Mouse (Mus musculus): ENCODE measurements around the gene Atf2. TPM values are rescaled to one million over a fixed set of nuclear protein-coding genes. Genes with fewer than 3 reads are reported as not detected.

Atf2 gene
- total RNA-seq, 4 experiments from 2014 or later: 127 to 177 (median 149) TPM

DNA sequence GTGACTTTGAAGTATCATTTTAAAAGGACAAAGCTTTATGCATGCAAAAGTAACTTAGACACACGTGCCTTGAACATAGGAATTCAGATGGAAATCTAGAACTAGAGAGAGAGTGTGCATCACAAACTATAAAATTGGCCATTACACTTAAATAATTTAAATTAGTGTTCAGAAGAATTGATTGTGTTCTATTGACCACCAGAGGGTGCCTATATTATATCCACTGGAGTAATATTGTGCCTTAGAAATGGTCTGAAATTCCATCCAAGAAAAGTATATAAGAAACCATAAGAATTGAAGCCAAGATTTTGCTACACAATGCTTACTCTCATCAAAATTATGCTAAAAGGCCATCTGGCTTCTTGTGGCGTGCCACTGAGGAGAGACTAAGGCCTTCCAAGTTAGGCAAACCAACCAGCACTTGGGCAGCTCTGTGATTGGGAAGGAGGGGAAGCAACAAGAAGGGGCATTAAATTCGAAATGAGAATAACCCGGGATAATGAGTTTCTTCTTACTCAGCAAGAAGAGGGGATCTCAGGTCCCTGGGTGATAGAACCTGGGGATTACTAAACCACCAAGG lies 113.3 kb downstream of the Atf2 start:
- DNase-seq (ENCODE audit: low spot score in 2 of 2): no peak

DNA sequence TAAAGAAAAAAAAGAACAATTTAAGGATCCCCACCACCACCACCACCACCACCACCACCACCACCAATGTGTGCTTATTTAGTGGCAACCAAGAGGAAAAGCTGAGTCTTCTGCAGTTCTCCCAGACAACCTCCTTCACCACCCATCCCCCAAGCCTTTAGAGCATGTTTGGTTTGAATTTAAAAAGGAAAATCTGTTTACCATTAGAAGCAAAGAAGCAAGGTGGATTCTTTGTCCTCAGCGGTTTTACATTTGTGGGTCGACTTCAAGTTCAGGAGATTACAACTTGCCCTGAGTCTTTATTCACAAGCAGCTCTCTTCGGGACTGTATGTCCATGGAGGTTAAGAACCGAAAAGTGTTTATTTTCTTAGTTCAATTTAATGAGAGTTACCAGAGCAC lies 115.5 kb downstream of the Atf2 start:
- DNase-seq (ENCODE audit: low spot score in 2 of 2): no peak

DNA sequence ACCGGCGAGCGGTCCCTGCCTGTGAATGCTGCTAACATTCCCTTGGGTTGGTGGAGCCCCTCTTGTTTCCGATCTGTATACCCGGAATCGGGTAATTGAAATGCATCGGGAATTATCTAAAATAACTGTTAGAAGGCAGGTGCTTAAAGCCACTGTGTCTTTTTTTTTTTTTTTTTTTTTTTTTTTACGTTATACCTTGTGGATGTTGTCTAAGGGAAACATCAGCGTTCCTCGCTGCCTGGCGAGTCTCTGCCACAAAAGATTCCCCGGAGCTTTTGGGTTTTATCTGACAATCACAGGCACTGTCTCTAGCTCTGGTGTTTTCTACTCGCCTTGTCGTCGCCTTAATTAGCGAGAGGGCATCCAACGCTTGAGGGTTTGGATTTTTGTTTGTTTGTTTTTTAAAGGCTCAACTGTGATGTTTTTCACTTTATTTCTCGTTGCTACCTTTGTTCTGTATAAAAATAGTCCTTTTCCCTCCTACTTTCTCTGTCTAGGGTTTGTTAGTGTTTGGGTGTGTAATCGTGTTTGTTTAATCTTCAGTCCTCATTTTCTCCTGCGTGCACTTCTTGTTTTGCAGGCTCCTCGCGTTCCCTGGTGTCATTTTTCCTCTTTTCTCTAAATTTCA lies 116.6 kb downstream of the Atf2 start:
- no peak for DNase-seq (ENCODE audit: low spot score in 2 of 2)

DNA sequence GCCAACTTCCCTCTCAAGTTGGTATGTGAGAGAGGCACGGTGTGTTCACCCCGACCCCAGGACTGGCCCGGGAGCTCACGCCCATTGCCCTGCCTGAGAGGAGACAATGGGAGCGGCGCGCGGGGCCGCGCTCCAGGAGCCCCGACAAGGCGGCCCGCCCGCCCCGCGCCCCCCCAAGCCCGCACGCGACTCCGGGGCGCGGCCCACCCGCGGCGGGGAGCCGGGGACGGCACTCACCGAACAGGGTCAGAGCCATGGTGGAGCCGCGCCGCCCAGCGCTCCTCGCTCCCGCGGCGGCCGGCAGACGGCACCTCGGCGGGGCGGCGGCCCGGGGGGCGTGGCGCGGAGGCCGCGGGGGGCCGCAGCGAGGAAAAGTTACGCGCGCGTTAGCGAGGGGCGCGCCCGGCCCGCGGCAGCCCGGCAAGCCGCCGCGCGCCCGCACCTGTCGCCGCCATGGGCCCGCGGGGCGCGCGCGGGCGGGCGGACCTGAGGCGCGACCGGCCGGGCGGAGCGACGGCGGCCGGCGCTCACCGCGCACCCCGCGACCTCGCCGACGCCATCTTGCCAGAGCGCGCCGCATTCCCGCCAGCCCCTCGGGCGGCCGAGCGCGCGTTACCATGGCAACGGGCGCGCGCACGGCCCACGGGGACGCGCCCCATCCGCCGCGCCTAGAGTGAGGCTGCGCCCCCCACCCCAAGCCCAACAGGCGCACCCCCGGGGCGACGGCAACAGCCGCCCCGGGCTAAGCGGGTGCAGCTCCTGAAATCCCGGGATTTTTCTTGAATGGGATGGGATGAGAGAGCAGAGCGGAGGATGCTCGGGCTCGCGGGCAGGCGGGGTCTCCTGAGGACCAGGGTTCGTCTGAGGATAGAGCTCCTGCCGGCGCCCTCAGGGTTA lies 117.4 kb downstream of the Atf2 start, which contains the start of gene Chn1:
Gene Chn1 (minus strand): TSS at position 561 of the 897 bp plus-strand sequence.
- peak; percentile 43 to 56 for DNase-seq (ENCODE audit: low spot score in 2 of 2)

DNA sequence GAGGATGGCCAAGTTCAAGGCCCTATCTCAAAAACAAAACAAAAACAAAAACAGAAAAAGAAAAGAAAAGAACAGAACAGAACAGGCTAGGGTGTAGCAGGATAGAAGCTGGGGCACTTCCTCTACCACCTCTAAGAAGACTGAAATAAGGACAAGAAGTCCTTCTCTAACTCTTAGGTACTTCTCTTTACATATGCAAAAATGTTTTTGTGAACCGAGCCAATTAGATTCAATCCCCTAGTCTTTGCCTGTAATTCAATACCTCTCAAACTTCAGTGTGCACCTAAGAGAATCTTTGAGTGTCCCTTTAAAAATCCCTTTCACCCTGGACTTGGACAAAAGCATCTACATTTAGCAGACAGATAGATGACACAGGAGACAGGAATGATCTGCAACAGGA lies 119.5 kb downstream of the Atf2 start:
- DNase-seq (ENCODE audit: low spot score in 2 of 2): no peak

DNA sequence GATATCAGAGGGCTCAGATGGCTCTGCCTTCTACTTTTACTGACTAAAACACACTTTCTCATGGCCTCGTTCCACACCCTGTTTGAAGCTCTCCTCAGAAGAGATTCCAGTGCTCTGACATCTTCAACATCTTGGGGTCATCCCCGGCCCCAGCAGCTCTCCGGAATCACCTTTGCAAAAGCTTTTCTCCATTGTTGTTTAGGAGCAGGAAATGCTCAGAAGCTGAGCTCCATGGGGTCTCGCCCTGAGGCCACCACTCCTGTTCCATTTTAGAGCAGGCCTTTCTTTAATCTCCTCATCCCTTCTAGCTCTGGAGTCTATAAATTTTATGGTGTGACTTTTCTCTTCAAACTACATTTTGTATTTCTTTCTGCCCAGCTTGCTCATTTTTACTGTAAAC lies 123.8 kb downstream of the Atf2 start:
- DNase-seq (ENCODE audit: low spot score in 2 of 2): no peak

Other genes with a start within 250 kb of the Atf2 start
- 1,000 to 10,000 TPM; 1,425 to 1,608 (median 1,542) TPM for gene Chn1, start 117.3 kb downstream of the Atf2 start, total RNA-seq (2022)
- gene Atp5g3, start 18.7 kb upstream of the Atf2 start, total RNA-seq (2022): 100 to 1,000 TPM; 483 to 509 (median 502) TPM